In the genomic region with DNA sequence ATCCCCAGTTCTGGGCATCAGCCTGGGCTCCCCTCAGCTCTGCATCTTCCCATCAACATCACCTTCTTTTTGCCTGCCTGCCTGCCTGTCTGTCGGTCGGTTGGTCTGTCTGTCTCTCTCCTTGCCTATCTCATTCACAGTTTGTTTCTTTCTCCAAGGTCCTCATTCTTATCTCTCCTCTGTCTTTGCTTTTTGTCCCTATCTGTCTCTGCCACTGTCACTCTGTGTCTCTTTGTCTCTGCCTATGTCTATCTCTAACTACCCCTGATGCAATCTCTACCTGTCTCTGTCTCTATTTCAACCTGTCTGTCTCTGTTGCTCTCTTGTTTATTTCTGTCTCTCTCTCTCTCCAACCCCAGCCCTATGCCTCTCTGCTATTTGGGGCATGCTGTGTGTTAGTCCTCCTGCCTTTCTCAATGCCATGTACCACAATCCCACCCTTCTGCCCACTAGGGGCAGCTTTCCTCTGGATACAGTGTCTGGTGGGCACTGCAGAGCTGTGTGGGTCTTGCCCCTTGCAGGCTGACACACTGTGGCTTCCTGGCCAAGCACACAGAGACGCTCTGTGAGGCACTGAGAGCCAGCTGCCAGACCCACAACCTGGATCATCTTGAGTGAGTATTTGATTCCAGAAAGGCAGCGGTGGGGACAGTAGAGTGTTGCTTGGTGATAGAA, we compare ENCODE assay signal across 1 mouse cellular context.
TF ChIP-seq lines count a peak whose summit lies in the region.

No protein-coding gene starts in this region.

TF ChIP-seq in MEL, 35 proteins besides CTCF, POLR2A, EP300 and RAD21 (continued from another document):
- TF ChIP-seq GATA1 (IDR thresholded peaks at IDR 0.05; ENCODE audit: low read depth, low read length) (peak; percentile 88), ELF1 (IDR thresholded peaks at IDR 0.05; ENCODE audit: low read depth, low read length) (0 out of 2 replicates have a peak, but pooled peaks have one; percentile 16), NRF1 (IDR thresholded peaks at IDR 0.05; ENCODE audit: insufficient read depth, low read depth, low read length, poor library complexity, severe bottlenecking) (no peak)
